Mouse (Mus musculus) ES-E14 (cell line): ENCODE measurements around the gene A730071L15Rik.

Experiments
- MAFK ChIP-seq: IDR thresholded peaks from 2 replicates; pipeline ENCODE4 v1.6.1; 2014; ENCODE audit warnings: mild to moderate bottlenecking, low read depth, low read length, inconsistent platforms; ENCODE audit not compliant: insufficient read depth
- ZNF384 ChIP-seq: IDR thresholded peaks from 2 replicates; pipeline ENCODE4 v1.6.1; 2012; ENCODE audit warnings: low read depth, low read length, inconsistent platforms

DNA sequence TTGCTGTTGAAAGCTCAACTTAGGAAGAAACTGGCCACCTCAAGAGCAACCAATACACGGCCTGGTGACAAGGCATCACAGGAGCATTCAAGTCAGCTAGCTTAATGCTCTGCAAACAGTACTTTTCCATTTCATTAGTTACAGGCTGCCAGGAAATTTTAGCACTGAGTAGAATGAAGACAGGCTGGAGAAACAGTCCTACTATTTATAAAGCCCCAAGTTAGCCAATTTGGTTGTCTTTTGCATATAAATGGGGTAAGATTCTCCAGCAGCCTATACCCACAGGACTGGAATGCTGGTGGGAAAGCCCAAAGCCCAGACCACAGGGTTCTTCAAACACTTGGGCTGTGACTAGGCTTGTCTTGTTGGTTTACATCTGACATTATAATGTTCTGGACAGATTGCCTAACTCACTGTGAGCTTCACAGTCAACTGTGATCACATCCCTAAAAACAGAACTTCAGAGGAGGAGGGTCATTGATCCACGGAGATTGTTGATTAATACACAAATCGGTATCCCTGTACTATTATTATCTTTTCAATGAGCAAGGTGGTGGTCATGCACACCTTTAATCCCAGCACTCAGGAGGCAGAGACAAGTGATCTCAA lies 39.1 kb upstream of the A730071L15Rik start:
- no peak for TF ChIP-seq MAFK
- no peak for TF ChIP-seq ZNF384
